Mouse (Mus musculus) cerebellum, postnatal 36 days (tissue): Measurements from ENCODE around the gene Pcnp.
"Not testable (repeated sequence)": the region's sequence is repeated elsewhere in the genome, so short reads cannot be mapped to it uniquely, and the experiment has no call there.

Source experiments
- DNase-seq, 2 experiments: peaks; one replicate each; pipeline ENCODE4 v3.0.0; 2021 to 2022; ENCODE audit warnings: mixed read lengths in 2 of 2

Pcnp gene

GRCm38 (mm10) chr16:55966212-55966871 is 63.2 kb downstream of the Pcnp start, which contains the start of gene Rpl24:
Gene Rpl24, plus strand, starts transcription at chr16:55966275.
- DNase-seq: peak; percentile 95 to 96

- DNase-seq: peak; percentile 22 to 25
Observed at GRCm38 (mm10) chr16:55964126-55964949, 65.2 kb downstream of the Pcnp start.

- DNase-seq: not testable (repeated sequence)
Observed at GRCm38 (mm10) chr16:55963068-55963467, 66.5 kb downstream of the Pcnp start.
